Mouse (Mus musculus): ENCODE data around the gene Car10.

Car10 gene

DNA sequence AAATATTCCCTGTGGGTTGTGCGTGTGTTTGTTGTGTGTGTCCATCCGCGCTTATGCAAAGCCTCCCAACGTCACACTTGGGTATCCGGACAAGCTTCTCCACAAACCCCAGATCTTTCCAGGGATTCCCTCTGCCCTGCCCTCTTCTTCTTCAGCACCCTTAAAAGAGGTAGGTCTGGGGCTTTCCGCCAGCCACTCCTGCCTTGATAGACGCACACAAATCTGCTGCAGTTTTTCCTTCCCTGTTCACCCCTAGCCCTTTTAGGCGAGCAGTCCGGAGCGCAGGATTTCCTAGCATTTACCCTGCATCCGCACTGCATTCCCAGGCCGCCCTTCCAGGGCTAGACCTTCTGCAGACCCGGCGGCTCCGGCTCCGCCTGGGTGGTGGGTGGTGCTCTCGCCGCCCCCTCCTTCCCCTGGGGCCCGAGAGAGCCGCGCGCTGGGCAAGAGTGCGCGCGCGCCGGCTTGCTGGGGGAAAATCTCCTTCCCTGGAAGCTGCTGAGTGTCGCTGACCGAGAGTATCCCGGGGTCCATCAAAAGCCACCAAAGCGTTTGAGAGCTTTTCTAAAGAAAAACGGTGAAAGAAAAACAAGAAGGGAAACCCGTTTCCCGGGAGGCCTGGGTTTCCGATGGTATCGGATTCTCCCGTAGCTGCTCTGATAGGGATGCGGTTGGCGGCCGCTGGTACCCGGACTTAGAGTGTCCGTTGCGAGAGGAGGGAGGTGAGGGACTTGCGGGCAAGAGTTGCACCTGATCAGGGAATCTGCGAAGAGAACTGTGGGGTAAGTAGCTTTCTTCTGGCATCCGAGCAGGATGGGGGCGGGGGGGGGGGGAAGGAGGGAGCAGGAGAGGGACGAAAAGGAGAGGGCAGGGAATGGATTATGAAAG is at the start of gene Car10:
TSS of gene Car10 (plus strand) at position 88 of the 888 bp plus-strand sequence.
- no peak for DNase-seq

DNA sequence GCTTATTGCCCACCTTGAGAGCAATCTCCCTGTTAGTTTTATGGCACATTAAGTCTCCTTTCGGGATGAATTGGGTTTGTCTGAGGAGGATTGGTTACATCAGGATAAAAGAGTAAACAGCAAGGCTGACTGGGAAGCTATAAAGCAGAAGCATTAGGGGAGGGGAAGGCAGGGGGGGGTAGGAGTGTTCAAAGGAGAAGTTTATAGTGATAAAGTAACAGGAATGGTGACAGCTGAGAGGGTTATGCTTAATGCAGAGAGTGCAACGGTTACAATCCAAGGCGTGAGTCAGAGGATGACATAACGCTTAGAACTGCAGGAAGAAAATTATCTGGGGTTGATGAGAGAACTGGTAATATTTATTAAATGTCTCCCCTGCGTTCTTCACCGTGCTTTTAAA is 32.8 kb upstream of the Car10 start:
- no peak for DNase-seq

DNA sequence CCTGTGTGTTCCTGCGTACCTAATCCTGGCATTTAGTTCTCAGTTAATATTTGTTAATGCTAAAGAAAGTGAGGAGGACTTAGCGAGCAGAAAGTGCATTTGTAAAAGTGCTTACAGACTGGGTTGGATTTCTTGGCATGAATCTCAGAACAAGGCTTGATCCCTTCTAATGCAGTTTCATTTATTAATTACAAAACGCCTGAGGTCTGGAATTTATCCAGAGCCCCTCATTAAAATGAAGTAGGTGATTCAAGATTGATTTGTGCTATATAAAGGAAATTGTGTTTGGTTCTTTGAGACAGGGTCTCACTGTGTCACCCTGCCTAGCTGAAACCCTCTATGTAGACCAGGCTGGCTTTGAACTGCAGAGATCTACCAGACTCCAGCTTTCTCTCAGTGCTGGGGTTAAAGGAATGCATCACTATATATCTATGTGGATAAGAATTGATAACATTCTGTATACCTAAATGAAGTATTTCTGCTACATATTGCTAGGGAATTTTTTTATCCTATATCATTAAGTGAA is 32.1 kb upstream of the Car10 start:
- no peak for DNase-seq

DNA sequence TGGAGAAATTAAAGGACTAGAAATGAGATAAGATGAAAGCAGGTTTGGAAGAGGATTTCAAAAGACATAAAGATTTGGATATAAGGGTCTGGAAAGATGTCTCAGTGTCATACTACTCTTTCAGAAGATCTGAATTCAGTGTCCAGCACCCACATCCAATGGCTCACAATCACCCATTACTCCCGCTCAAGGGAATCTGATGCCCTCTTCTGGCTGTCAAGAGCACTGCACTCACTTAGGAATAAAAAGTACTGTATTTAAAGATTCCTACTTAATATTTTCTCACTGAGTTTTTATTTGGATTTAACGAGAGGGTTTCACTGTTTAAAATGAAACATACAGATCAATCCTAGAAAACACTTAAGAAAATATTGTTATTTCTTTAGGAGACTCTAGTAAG is 2.2 kb upstream of the Car10 start:
- DNase-seq = no peak

DNA sequence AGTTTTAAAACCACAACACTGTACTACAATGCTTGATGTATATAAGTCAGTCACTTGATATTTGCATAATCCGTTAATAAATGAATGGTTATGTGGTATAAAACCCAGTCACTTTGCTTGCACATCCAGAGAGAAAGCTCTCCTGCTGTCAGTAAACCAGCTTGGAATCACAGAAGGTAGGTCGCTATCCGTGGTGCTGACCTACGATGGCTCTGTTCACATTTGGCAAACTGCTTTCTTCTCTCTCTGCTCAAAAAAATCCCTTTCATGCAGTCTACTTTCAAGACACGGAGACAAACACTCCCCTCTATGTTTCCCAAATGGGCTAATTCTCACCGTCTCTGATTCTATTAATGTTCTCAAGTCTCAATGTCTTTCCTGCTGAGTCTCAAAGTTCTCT is 827 bp upstream of the Car10 start:
- DNase-seq = peak; percentile 57

DNA sequence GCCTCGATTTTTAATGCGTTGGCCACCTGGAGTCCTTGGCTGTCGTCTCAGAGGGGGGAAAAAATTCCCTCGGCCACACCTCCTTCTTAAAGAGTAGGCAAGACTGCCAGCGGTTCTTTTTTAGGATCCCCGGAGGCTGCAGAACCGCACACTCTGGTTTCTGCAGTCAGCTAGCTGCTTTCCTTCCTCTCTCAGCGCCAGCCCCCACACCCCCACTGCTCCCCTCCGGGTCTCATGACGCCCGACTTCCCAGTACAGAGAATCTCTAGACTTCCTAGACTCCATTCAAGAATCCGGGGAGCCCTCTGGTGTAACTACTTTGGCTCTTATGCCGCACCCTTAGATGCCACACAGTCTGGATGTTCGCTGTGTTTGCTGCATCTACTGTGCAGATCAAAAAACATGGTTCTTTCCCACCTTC is 387 bp upstream of the Car10 start:
- DNase-seq = no peak

DNA sequence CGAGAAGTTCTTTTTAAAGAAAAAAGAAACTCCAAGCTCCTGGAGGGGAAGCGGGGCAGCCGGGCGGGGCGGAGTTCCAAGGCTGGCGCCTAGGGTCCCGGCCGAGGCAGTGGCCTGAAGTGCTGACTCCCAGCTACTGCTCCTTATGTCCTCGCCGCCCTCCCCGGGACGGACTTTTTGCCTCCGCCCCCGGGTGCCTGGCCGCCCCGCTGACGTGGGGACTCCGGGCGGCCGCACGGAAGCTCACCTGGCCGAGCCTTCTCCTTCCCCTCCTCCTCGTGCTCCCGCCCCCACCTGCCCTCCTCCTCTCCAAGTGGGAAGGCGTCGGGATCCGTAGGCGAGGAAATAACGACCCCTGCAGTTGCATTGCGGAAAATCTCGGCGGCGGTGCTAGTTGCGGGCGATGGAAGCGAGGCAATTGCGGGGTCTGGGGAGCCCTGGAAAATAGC is 1.1 kb downstream of the Car10 start:
- DNase-seq = no peak

DNA sequence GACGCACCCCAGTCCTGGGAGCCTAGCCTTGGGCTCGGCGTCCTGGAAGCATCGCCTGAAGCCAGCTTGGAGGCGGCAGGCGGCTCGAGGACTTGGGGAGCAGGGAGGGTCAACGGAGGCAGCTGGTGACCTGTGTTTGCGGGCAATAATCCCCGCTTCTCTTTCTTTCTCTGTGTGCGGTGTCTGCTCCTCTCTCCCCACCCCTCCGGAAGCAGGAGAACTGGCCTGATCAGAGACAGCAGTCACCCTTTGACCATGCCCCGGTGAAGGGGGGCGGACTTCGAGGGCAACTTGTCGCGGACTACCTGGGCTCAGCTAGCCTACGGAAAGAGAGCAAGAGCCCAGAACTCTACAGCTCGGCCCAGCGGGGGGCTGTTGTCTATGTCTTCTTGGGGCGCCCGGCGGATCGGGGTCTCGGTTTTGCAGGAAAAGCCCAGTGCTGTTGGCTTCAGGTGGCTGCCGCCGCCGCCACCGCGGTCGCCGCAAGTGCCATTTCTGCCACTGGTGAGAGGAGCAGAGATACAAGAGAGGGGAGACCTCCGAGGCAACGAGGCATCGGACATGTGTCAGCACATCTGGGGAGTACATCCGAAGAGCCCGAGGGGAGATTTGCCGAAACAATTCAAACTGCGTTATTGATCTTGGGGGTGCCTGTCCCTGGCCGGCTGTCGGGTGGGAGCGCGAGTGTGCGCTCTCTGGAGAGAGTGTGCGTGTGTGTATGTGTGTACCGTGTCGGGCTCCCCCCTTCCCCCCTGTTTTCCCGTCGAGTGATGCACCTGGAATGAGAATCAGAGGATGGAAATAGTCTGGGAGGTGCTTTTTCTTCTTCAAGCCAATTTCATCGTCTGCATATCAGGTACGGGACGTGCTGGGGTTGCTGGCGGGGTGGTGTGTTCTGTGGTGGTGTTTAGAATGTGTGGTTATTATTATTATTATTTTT is 1.9 kb downstream of the Car10 start:
- DNase-seq = no peak

DNA sequence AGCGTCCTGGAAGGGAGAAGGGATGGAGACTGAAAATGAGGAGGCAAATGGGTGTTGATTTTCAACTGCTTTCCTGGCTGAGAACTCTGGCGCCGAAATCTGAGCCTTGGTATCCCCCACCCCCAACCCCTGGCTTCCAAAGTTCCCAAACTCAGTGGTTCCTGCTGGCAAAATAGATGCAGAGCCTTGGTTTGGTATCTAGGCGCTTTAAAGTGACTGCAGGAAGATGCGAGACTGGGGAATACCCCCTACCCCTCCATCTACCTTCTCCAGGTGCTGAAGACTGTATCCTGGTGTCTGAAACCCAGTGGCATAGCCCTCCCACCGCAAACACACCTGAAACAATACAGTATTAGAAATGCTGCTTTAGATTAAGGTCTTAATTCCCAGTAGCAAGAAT is 2.8 kb downstream of the Car10 start:
- DNase-seq = no peak

DNA sequence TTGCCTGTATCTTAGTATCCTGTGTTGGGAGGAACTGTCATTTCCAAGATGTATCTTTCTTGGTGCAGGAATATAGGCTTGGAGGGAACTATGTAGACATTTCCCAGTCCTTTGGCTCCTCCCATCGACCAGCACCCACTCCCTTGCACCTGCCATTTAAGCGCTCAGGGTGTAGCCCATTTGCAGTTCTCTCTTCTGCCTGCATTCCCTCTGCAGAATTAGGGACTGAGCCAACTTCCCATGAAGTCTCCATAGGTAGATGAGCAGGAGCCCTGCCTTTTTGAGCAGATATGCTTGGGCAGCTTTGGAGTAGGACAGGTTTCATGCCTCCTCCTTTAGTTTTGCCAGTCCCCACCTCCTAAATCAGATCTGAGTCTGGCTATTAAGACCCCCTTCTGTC is 3.3 kb downstream of the Car10 start:
- DNase-seq = no peak

DNA sequence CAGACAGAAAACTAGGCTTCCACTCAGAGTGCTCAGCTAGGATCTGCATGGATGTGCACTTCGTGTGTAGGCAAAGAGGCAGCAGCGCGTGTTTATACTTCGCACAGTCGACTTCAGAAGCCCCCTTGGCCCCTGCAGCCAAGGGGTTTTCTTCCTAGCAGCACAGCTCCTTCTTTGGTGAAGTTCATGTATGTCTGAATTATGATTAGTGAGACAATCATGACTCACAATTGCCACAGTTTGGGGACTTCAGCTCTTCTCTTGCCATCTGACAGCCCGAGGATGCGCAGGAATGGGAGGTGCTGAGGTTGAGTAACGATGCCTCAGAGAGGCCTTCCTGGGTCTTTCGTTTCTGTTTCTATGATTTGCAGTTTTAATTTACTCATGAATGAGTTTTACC is 4.5 kb downstream of the Car10 start:
- DNase-seq = no peak

DNA sequence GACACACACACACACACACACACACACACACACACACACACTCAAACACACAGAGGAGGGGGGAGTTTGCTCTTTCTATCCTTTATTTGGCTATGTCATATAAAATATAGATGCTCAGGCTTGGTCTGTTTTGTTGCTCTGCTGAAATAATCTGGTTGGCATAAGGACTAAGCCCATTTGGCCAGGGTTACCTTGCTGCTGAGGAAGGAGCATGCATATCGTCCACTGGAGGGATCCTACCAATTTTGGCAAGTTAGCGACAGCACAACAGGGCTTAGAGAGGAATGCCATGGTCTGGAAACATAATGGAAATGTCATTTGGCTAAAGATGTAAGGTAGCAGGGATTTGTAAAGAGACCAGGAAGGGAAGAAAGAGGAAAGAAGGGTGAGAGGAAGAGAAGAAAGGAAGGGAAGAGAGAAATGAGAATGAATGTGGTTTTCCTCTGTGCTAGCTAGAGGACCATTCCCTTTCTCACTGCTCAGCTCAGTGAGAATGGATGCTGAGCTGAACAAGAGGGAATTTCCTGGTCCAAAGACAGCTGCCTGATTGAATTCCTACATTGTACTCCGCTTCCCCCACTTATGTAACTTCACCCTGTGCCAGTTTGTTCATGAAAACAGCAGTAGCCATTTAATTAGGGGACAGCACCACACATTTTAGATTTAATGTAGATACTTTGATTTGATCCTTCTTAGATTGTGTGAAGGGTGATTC is 5.4 kb downstream of the Car10 start:
- DNase-seq = no peak

DNA sequence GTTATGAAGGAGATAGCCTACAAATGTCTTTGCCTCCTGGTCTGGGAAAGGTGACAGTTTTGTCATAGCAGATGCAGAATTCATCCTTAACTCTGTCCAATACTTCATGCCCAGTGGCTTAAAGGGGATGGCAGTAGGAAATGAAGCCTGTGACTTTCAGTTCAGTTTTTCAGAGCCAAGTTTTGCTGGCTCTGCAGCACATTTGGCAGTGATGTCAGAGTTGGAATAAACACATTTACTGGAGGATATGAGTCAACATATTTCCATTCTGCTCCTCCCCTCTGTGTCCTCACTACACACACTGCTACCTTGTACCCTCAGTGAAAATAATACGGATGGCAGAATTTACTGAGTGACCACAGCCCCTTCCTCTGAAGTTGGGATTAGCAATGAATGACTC is 11.6 kb downstream of the Car10 start:
- peak; percentile 41 for DNase-seq

DNA sequence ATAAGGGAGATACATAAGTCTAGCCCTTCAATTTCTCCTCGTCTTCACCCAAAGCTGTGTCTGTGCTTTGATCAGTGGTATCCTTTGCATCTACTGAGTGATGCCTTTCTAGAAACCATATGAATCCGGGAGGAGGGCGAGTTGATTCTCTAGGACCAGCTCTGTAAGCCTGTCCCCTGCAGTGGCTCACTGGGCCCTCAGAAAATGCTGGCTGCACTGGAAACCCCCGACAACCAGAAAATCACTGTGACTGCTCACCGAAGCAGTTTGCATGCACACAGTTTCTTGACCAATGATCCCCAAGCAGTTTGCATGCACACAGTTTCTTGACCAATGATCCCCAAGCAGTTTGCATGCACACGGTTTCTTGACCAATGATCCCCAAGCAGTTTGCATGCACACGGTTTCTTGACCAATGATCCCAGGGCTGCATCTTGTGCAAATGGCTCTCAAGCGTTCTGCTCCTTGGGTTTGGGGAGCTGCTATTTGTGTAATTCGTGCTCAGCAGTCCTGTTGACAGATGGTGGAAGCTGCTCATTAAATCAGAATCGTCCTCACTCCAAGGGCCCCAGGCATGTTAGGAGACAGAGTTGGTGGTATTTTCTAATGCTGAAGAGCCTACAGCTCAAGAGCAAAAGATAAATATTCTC is 23.1 kb downstream of the Car10 start:
- DNase-seq = no peak

DNA sequence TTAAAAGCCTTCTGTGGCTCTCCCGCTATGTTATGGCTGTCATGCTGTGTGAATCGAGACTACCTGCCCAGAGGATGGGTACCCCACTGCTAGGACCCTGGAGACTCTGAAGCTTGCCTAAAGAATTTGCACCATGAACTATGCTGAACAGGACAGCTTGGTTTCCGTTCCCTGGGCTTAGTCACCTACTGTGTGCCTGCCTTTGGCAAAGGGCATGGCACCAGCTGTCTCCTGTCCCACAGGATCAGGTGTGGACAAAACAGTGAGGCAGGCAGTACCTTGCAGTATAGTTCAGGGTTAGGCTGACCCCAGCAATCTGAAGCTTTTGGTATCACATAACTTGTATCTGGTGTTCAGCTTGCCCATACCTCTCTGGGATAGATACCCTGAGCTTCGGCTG is 25.9 kb downstream of the Car10 start:
- no peak for DNase-seq

DNA sequence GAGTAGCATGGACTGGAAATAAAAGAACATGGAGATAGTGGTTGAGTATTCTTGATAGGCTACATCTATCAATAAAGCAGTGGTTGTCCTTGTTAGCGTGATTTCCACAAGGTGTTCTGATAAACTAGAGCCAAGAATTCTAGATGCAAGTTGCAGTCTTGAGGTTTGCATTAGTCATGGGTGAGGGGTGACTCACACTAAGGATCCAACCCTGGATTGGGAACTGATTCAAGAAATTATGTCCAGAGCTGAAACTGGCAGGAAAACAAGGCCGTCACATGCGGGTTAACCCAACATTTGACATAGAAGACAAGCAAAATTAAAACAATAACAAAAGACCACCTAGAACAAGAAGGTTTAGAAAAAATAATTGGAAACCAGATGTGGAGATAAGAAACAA is 28.6 kb downstream of the Car10 start:
- DNase-seq = no peak

DNA sequence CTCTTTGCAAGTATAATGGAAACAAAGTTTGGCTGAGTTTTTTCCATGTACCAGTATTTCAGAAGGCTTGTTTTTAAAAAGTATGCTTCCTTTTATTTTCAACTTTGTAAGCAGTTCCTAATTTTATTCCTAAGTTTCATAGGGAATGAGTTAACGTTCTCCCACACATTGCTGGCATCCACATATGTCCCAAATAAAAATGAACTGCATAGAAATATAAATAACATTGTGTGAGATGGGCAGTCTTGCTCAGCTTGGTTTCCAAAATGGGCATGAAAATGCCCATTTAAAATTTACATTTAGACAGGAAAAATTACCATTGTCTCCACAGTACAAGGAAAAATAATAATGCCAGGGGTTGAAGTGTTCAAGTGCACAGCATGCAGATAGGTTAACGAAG is 30.7 kb downstream of the Car10 start:
- DNase-seq = no peak

DNA sequence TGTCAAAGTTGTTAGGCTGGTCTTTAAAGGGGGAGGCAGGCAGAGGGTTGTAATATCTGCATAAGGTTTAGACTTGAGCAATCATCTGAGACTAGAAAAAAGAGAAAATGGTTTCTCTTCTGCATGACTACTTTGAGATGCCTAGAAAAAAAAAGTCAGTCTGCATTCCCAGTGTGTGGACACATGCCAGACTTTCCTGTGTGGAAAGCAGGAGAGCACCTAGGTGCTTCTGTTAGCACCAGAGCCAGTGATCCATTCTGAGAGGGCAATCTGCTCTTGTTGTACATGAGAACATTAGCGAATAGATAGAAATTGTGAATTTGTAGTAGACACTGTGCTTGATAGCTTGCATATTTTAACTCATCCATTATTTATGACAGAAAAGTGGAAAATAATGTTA is 40.0 kb downstream of the Car10 start:
- DNase-seq = no peak

DNA sequence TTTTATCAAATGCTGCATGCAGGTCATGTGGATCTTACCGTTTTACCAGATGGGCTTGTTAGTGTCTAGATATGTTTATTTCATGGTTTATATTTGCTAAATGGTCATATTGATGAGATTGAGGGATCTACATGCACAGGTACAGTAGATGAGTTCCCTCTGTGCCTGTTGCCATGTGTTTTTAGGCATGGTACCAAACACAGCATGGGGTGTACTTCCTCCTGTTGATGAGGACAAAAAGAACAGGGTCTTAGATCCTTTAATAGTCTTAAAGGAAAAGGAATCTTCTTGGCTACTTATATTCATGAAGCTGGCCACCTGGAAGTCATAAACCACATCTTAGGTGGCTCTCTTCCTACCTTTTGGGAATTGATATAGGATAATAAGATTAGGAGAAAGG is 43.9 kb downstream of the Car10 start:
- no peak for DNase-seq

DNA sequence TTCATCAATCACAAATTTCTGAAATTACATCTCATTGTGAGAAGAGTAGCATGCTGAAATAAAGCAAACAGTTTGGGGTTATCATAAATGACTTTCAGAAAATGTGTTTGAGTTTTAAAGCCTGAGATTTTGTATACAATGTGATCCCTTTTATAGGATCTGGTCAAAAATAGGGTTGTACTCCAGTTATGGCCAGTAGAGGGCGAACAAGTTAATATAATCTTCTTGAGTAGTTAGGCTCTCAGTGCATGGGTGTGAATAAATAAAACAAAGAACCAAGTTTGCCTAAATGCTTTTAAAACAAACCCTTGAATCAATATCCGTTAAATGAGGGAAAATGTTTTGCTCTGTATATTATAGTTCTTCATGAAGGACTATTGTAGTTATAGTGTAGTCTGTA is 46.7 kb downstream of the Car10 start:
- DNase-seq = peak; percentile 55

DNA sequence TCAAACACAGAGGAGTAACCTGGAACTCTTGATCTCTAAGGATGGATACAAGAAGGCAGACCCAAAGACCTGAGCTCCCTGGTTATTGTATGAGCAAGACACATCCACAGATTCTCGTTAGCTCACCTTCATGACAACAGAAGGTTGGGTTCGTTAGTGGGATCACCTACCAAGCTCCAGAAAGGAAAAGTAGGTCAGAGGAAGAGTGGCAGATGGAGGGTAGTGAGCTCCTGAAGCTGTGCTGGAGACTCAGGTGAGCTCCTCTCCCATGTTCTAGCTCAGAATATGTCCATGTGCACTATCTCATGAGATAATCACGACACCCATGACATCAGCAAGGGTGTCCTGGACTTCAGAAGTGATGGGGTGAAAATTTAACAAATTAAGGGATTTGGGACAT is 57.1 kb downstream of the Car10 start:
- no peak for DNase-seq

DNA sequence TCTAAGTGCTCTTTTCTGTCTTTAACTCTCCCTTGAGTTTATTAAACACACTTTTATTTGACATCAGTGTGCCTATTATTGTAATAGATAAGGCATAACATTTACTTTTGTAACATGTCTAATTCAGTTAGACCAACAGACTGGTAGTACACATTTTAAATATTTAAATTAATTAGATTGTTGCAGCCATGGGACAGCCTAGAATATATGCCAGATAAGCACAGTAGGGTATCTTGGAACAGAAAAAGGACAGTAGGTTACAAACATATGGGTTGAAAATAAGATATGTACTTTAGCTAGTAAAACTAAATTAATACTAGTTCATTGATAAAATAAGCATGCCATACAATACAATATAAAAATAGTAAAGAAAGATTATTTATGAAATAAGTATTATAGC is 74.6 kb downstream of the Car10 start:
- DNase-seq = no peak
